Mouse (Mus musculus) liver, embryonic 14.5 days (tissue): ENCODE results near the gene Tdg. TPM values are rescaled to one million over a fixed set of nuclear protein-coding genes. Genes with fewer than 3 reads are reported as not detected.
A peak's percentile ranks its signal among the peaks of the same experiment; 100 is the strongest.
"Not testable (repeated sequence)": the region's sequence is repeated elsewhere in the genome, so short reads cannot be mapped to it uniquely, and the experiment has no call there.

ENCODE experiments used
- ATAC-seq: fragments of 200-750 bp; cut with Nextera tagmentation; 2 replicates; pipeline ENCODE4 v1.8.0; 2017; ENCODE audit warnings: moderate number of reproducible peaks, mild to moderate bottlenecking, moderate library complexity; ENCODE audit not compliant: insufficient read depth
- DNase-seq, 3 experiments: peaks; one replicate each; pipeline ENCODE4 v3.0.0-alpha.2; 2012 to 2013; ENCODE audit warnings: low read depth in 3 of 3, low spot score in 3 of 3
- H3K27ac ChIP-seq: fragments of 300-500 bp; sonication (generic); 2 replicates; pipeline ENCODE4 v1.5.1; 2014; ENCODE audit warnings: moderate library complexity, mild to moderate bottlenecking, control low read depth, inconsistent platforms
- H3K27me3 ChIP-seq: fragments of 300-500 bp; sonication (generic); 2 replicates; pipeline ENCODE4 v1.6.1; 2014; ENCODE audit warnings: mild to moderate bottlenecking, low read length, moderate library complexity; ENCODE audit not compliant: control insufficient read depth, insufficient read depth
- H3K36me3 ChIP-seq: fragments of 300-500 bp; sonication (generic); replicated peaks from 2 replicates; pipeline ENCODE4 v1.6.1; 2014; ENCODE audit warnings: low read depth; ENCODE audit not compliant: control insufficient read depth, insufficient read depth
- H3K4me1 ChIP-seq, 2 experiments: fragments of 200-500 bp in 1 of 2; fragments of 300-500 bp in 1 of 2; sonication (generic) in 1 of 2; replicated peaks; 2 replicates each; pipeline ENCODE4 v1.6.1; 2012 to 2014; ENCODE audit warnings: antibody characterized with exemption in 1 of 2, inconsistent platforms in 1 of 2, low read length in 1 of 2; ENCODE audit not compliant: control insufficient read depth in 2 of 2, insufficient read depth in 2 of 2
- H3K4me2 ChIP-seq: fragments of 300-500 bp; sonication (generic); 2 replicates; pipeline ENCODE4 v1.6.1; 2014; ENCODE audit warnings: low read depth, mild to moderate bottlenecking, control low read depth, moderate library complexity
- H3K4me3 ChIP-seq, 2 experiments: fragments of 200-500 bp in 1 of 2; fragments of 300-500 bp in 1 of 2; sonication (generic) in 1 of 2; 2 replicates each; pipeline ENCODE4 v1.5.1; 2012 to 2014; ENCODE audit warnings: low read depth in 2 of 2, low read length in 2 of 2, mild to moderate bottlenecking in 2 of 2, control low read depth in 1 of 2, inconsistent platforms in 1 of 2, moderate library complexity in 1 of 2; ENCODE audit not compliant: insufficient read depth in 1 of 2
- H3K9ac ChIP-seq: fragments of 300-500 bp; sonication (generic); replicated peaks from 2 replicates; pipeline ENCODE4 v1.6.1; 2014; ENCODE audit warnings: mild to moderate bottlenecking, control low read depth, moderate library complexity
- H3K9me3 ChIP-seq: fragments of 300-500 bp; sonication (generic); 2 replicates; pipeline ENCODE4 v1.6.1; 2016; ENCODE audit warnings: low read length, mixed read lengths; ENCODE audit not compliant: control insufficient read depth
- CTCF ChIP-seq: IDR thresholded peaks from 2 replicates; pipeline ENCODE4 v1.5.1; 2016; ENCODE audit warnings: antibody characterized with exemption, low read depth, control low read depth
- EP300 ChIP-seq: IDR thresholded peaks from 2 replicates; pipeline ENCODE4 v1.6.1; 2016; ENCODE audit warnings: antibody characterized with exemption, low read depth
- WGBS: fragments of 180-500 bp; shearing (Covaris S2); extraction: QIAGEN DNeasy Blood & Tissue Kit; methylation state at CpG from one replicate; pipeline ENCODE4 v1.1.7; 2014; ENCODE audit not compliant: insufficient replicate concordance; 5-methylcytosine and 5-hydroxymethylcytosine counted together
- polyA plus RNA-seq, 2 experiments: library from polyadenylated mRNA; depleted of rRNA in 1 of 2; stranded (reverse) in 1 of 2; unstranded in 1 of 2; fragments of >200 nt; fragmentation: Nextera tagmentation in 1 of 2; extraction: Ambion mirVana in 1 of 2; gene quantifications; 2 replicates each; pipeline versions ENCODE4 v1.2.1 to v1.2.3; 2012 to 2014

Gene Tdg
- polyA plus RNA-seq (2012; rRNA removed) (13.8 and 21.3 TPM in 2 replicates), polyA plus RNA-seq (2014; fragmentation: Nextera tagmentation; extraction: Ambion mirVana) (33.0 and 38.8 TPM in 2 replicates)

DNA sequence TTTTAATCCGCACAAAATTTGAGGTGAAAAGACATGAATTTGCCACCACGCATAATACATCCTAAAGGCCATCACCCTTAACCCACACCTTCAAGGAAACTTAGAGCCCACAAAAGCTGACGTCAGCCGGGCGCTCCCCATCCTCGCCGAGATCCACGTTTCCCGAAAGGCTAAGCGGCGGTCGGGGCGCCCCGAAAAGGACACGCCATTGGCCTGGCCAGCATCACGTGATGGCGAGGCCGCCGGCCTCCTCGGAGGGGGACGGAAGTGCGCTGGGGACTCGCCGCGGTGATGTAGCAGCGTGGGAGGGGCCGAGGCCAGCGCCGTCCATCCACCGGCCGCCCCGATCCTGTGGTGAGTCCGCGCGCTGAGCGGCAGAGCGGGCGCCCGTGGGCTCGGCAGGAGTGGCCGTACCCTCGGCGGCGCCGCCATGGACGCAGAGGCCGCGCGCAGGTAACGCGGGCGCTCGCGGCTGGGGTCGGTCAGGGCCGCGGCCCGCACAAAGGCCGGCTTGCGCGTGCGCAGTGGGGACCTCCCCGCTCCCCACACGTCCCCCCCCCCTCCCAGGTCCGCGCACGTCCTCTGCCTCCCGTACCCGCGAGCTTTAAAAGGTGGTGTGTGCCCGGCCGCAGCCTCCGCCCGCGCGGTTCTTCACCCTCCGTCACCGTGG, at the start of gene Tdg:
Tdg (plus strand) TSS at position 243 of the 670 bp plus-strand sequence.
- under 1% methylated on average over 77 of the region's 78 CpGs for WGBS
- Histone ChIP-seq H3K4me2 (peak within 1 kb of the TSS; percentile 100), H3K4me1 (peaks cover 11 to 14% of the 10 kb centered on the region in 2 experiments), H3K27ac (peak within 1 kb of the TSS; percentile 74), H3K4me3 (peak within 1 kb of the TSS; percentile 69 to 94), H3K9ac (peak within 1 kb of the TSS; percentile 87)
- DNase-seq (peak; percentile 91 to 93 (median 91)), ATAC-seq (peak; percentile 98)
- not testable (repeated sequence) for H3K36me3 ChIP-seq, H3K27me3 ChIP-seq, H3K9me3 ChIP-seq

DNA sequence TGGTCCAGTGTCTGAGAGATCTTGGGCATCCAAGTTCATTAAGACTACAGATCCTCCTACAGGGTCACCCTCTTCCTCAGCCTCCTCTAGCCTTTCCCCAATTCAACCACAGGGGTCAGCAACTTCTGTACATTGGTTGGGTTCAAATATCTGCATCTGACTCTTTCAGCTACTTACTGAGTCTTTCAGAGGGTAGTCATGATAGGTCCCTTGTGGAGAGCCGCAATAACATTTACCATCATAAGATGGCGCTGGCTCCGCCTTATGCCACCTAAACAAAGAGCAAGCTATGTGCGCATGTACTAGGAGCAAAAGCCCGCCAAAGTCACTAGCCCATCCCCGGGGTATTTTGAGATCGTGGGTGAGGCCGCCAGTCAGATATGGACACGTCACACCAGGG, 40.0 kb upstream of the Tdg start:
- H3K9me3 ChIP-seq, H3K4me2 ChIP-seq, H3K27ac ChIP-seq, DNase-seq, H3K4me3 ChIP-seq, H3K27me3 ChIP-seq, H3K9ac ChIP-seq, ATAC-seq, H3K4me1 ChIP-seq, H3K36me3 ChIP-seq: not testable (repeated sequence)
- WGBS, result 75% methylated on average over 9 of the region's 9 CpGs

DNA sequence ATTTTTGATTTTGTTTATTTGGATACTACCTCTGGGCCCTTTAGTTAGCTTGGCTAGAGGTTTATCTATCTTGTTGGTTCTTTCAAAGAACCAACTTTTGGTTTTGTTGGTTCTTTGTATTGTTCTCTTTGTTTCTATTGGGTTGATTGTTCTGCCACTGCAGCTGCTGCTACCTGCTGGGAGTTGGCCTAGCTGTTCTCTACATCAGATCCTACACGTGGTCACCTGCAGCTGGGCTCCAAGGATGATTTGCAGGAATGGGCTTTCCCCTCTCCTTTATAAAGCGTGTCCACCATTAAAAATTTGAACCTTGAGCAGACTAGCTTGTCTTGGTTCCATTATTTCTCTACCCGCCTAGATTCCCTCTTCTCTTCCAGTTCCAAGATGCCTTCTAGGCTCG, 35.2 kb upstream of the Tdg start:
- WGBS, result 42% methylated on average over 4 of the region's 4 CpGs

DNA sequence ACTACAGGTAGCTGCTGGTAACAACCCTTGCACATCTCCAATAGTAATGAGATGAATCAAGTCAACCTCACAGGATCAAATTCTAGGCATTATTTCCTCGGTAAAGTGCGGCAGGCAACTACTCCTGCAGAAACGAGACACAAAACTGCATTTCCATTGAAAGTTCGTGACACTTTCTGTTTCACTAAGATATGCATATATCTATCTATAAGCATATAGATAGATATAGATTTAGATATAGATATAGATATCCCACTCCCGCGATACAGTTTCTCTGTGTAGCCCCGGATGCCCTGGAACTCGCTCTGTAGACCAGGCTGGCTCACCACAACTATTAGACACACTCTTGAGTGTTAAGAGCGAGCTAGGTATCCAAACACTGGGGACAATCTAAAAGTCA, 7.4 kb upstream of the Tdg start:
- DNase-seq, result no peak
- Histone ChIP-seq H3K9me3 (no peaks in the 10 kb centered on the region), H3K27ac (no peak overlapping the region), H3K4me2 (peak overlapping the region; percentile 81), H3K4me3 (peak overlapping the region; percentile 76 to 85), H3K9ac (peak overlapping the region; percentile 69), H3K36me3 (no peaks in the 10 kb centered on the region), H3K4me1 (peaks cover 0 to 4% of the 10 kb centered on the region in 2 experiments; a peak in 1 of 4 replicates), H3K27me3 (no peaks in the 10 kb centered on the region)
- WGBS, result 13% methylated on average over 9 of the region's 9 CpGs
- ATAC-seq, result 0 out of 2 replicates have a peak, but pooled peaks have one; percentile 5
- TF ChIP-seq CTCF (no peak), EP300 (no peak)

More for the DNA sequence above, 35.2 kb upstream of the Tdg start:
- H3K36me3 ChIP-seq, DNase-seq, ATAC-seq, H3K9me3 ChIP-seq, H3K4me1 ChIP-seq, H3K27me3 ChIP-seq, H3K4me2 ChIP-seq, H3K27ac ChIP-seq, H3K4me3 ChIP-seq, H3K9ac ChIP-seq: not testable (repeated sequence)

DNA sequence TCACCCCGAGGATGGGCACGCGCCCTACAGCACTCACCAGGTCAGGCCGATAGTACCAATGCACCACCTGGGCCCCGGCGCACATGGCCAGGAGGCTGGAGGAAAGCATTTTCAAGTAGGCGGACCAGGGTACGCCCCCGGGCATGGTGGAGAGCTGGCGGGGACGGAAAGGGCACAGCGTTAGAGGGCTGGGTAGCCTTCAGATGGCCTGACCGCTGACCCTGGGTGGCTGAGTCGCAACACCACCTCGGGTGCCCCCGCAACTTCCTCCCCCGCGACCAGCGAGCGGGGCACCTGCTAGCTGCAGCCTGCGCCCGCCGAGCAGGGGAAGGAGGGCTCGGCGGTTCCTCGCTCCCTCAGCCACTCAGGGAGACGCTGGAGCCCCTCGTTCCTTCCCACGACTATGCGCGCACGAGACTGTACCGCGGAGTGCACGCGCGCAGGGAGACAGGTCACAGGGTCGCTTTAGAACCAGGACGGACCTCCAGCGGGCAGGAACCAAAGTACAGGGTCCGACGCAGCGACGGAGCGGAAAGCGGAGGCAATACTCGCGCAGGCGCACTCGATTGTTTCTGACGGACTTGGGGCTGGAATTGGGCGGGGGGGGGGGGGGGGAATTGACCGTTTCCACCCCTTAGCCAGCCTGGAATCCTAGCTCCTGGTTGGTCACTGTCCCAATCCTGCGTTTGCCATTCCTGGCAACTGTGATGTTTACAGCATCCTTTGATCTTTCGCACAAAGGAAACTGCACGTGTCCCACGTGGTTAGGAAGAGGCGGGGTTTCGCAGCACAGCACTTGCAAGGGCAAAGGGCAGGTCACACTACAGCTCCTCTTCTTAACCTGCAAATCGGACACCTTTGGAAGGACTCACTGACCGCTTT, 6.7 kb upstream of the Tdg start, which contains the start of gene 1190007I07Rik:
1190007I07Rik (minus strand) TSS at position 558 of the 882 bp plus-strand sequence.
- H3K27ac ChIP-seq, result peak within 1 kb of the TSS; percentile 17; the same call in 1 of the 2 replicates
- peak within 1 kb of the TSS; percentile 69 for H3K9ac ChIP-seq
- H3K4me3 ChIP-seq, result peak within 1 kb of the TSS; percentile 76 to 85
- H3K27me3 ChIP-seq, result no peaks in the 10 kb centered on the region
- TF ChIP-seq CTCF, result peak; percentile 44; the same call in 1 of the 2 replicates
- no peak for TF ChIP-seq EP300
- H3K9me3 ChIP-seq, result no peaks in the 10 kb centered on the region
- peak within 1 kb of the TSS; percentile 81 for H3K4me2 ChIP-seq
- WGBS, result under 1% methylated on average over 60 of the region's 61 CpGs
- ATAC-seq, result peak; percentile 88
- DNase-seq, result peak; percentile 62 to 77 (median 69)
- H3K36me3 ChIP-seq, result no peaks in the 10 kb centered on the region
- peaks cover 0 to 4% of the 10 kb centered on the region in 2 experiments; a peak in 1 of 4 replicates for H3K4me1 ChIP-seq

DNA sequence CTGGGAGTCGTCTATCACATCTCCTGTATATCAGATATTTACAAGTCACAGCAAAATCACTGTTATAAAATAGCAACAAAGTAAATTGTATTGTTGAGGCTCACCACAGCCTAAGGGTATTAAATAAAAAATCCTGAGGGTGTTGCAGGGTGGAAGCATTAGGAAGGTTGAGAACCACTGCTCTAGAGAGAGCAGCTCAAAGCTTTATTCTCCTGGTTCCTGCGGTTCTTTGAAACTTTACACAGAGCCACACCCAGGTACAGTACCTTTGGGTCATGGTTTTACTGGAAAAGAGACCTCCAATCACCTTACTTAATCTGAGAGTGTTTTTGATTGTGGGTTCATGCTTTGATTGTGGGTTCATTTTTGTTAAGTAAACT, 6.1 kb upstream of the Tdg start:
- peak; percentile 6; the same call in 1 of the 2 replicates for ATAC-seq
- peak overlapping the region; percentile 76 to 85 for H3K4me3 ChIP-seq
- not testable (repeated sequence) for DNase-seq

More for the DNA sequence above, 6.1 kb upstream of the Tdg start:
- H3K9me3 ChIP-seq, H3K27me3 ChIP-seq, H3K36me3 ChIP-seq, H3K4me1 ChIP-seq: not testable (repeated sequence)
- peak overlapping the region; percentile 17; the same call in 1 of the 2 replicates for H3K27ac ChIP-seq
- peak overlapping the region; percentile 16; the same call in 1 of the 2 replicates for H3K9ac ChIP-seq
- peak overlapping the region; percentile 81 for H3K4me2 ChIP-seq
- WGBS, result 3% methylated on average over 2 of the region's 2 CpGs
